Mouse (Mus musculus) Patski (cell line): ENCODE measurements around the gene Slc22a20. TPM values are rescaled to one million over a fixed set of nuclear protein-coding genes. Genes with fewer than 3 reads are reported as not detected.

Source experiments
- ATAC-seq: fragments of 100-300 bp; one replicate; pipeline ENCODE4 v1.8.0; 2021
- CTCF ChIA-PET: fragments of 350-600 bp; sonication (Branson Sonifier 250); formaldehyde crosslinking; loops from one replicate; lab custom pipeline; 2022; ENCODE audit warnings: inconsistent platforms; lab: Charles Lee
- POLR2A ChIA-PET: fragments of 350-600 bp; sonication (Branson Sonifier 250); formaldehyde crosslinking; loops from one replicate; lab custom pipeline; 2022; ENCODE audit warnings: antibody characterized with exemption, inconsistent platforms; lab: Charles Lee
- DNase-seq: peaks from one replicate; pipeline ENCODE4 v3.0.0-alpha.2; 2011; ENCODE audit warnings: low read depth, low spot score
- H3K27me3 ChIP-seq: fragments of 371-371 bp; one replicate; pipeline ENCODE4 v1.5.1; 2021
- CTCF ChIP-seq: fragments of 100-300 bp; IDR thresholded peaks from one replicate; pipeline ENCODE4 v1.5.1; 2021
- in situ Hi-C: fragments of 300-500 bp; cut with MboI; formaldehyde crosslinking; loops from 3 replicates; pipeline ENCODE4 v1.11.1; 2018; ENCODE audit warnings: low pct_unique_long_range_greater_than_20kb, mixed read lengths
- polyA plus RNA-seq: library from polyadenylated mRNA; unstranded; gene quantifications from one replicate; pipeline ENCODE4 v1.2.3, GENCODE M21; 2021

Gene Slc22a20
- polyA plus RNA-seq, 1 experiment from 2014 or later: not detected

DNA sequence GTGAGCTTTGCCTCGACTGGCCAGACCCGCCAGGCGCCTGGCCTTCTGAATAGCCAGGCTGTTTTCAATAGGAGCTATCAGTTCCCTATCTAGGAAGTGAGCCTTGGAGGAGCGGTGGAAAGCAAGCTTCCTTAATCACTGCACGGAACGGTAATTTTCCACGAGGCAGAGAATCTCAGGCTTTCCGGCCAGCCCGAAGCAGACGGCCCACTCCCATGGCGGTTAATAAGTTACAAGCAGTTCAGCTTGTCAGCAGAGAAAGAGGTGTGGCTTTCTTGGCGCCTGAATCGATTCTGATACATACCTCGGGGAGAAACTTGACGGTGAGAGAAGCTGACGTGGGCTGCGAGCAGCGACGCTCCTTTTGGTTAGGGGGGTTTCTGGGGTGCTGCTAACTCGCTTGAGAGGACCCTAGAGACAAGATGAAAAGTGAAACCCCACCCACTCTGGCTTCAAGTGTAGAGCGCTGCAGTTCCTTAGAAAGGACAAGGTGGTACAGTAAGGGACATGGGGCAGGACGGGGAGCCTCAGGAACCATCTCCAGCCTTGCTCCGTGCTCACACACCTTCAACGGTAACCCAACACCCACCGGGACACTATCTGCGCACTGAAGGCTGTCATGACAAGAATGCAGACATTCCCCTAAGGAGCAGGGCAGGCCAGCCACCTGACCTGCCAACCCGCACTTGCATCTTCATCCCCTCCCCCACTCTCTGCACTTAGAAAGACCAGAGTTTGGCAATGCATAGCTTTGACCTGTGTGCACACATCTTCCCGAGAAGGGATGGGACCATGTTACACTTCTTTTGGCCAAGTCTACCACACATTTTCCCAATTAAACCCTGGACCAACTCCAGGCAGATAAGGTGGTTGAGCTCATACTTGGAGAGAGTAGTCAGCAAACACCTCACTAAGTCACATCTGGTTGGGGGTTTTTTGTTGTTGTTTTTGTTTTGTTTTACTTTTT is 30.0 kb downstream of the Slc22a20 start:
- ChIA-PET CTCF (interaction anchor here (0.9 to 8.2 kb wide), 13 partner anchors 11 to 169 kb away, joined by 3 to 100 read pairs (median 5); partner anchors contain the start of genes Capn1 and Cdc42ep2), POLR2A (interaction anchor here (0.6 to 5.0 kb wide), 8 partner anchors 8 to 1300 kb away, joined by 3 to 25 read pairs (median 4); partner anchors contain the start of genes Cdc42ep2 and Pola2)
- H3K27me3 ChIP-seq: no peaks in the 10 kb centered on the region
- no peak for TF ChIP-seq CTCF
- in situ Hi-C loops: loop anchor here (5.0 kb wide), 1 partner anchor 169 kb away; no protein-coding TSS in a partner anchor
- DNase-seq: no peak
- ATAC-seq: peak; percentile 34

DNA sequence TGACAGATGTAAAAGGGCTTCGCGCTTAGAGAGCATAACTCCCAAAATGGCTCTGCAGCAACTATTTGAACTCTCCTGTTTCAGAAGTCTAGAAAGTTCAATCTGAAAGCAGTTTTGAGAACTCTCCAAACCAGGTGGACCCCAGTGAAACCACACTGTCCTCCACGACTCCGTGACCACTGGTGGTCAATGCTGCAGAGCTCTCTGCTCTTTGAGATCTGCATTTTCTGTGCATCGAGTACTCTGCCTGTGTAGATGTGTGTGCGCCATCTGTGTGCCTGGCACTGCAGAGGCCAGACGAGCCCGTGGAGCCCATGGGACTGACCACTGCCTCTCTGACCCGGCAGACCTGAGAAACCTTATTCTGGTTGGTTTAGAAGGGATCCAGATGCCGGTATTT is 31.0 kb downstream of the Slc22a20 start:
- DNase-seq (no peak), ATAC-seq (no peak)
- TF ChIP-seq CTCF: no peak
- in situ Hi-C loops: loop anchor here (5.0 kb wide), 1 partner anchor 168 kb away; no protein-coding TSS in a partner anchor
- H3K27me3 ChIP-seq: no peaks in the 10 kb centered on the region
- ChIA-PET CTCF (interaction anchor here (0.8 to 8.2 kb wide), 4 partner anchors 10 to 31 kb away, joined by 4 to 100 read pairs (median 12); partner anchors contain the start of gene Cdc42ep2), POLR2A (interaction anchor here (0.6 to 5.0 kb wide), 3 partner anchors 24 to 510 kb away, joined by 4 to 25 read pairs (median 5); partner anchors contain the start of gene Cdc42ep2)

DNA sequence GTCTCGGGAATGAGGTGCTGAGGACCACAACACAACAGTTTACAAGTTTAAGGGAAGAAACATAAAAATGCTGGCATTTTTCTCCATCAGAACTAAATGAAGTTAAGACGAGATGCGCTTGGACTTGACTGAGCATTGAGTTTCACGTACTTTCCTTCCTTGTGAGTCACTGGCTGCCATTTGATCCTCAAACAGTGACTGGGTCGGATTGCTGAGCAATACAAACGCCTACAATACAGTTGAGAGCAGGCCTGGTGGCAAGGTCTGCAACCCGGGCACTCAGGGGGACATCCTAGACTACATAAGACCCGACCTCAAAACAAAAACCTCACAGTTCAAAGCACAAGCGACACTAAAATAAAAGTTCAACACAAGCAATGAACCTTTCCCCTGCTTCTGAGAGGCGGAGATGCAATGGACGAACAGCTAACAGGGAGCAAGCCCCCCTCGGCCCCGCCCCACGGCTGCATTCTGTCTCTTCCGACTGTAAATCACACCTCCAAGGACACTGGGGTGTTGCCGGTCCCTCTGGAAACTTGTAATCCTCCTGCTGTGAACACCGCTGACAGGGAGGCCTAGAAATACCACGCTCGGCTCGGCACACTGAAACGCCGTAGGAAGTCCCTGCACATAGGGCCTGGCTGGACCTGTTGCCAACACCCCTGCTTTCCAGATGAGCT is 31.8 kb downstream of the Slc22a20 start:
- DNase-seq (no peak), ATAC-seq (no peak)
- CTCF ChIA-PET: interaction anchor here (0.8 to 8.2 kb wide), 3 partner anchors 9 to 30 kb away, joined by 4 to 100 read pairs (median 11); partner anchors contain the start of gene Cdc42ep2
- in situ Hi-C loops: no loop called here
- POLR2A ChIA-PET: interaction anchor here (0.6 to 5.0 kb wide), 2 partner anchors 30 to 34 kb away, joined by 3 to 25 read pairs; partner anchors contain the start of gene Cdc42ep2
- no peak for TF ChIP-seq CTCF
- H3K27me3 ChIP-seq: no peaks in the 10 kb centered on the region

DNA sequence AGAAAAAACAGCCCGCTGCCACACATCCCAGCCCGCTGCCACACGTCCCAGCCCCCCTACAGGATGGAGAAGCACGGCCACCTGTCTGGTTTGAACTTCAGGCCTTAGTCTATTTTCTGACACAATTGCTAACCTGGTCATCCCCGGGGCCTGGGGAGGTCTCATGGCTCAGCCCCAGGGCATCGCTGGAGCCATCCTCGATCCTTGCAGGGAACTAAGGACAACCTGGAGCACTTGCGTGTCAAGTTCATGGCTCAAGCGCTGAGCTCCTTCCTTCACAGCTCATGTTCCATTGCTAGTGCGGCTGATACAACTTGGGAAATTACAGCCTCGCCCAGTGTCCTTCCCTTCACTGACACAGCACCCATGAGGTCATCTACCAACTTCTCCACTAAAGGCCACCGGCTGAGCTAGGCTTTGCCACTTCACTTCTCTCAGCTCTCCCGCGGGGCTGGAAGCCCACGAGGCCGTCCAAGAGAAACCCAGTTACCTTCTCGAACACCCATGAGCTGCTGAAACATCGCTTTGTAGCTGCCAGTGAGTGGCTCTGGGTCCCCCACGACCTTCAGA is 32.7 kb downstream of the Slc22a20 start:
- in situ Hi-C loops: no loop called here
- TF ChIP-seq CTCF: no peak
- DNase-seq (no peak), ATAC-seq (no peak)
- no peaks in the 10 kb centered on the region for H3K27me3 ChIP-seq
- POLR2A ChIA-PET: interaction anchor here (0.6 to 5.0 kb wide), 2 partner anchors 29 to 33 kb away, joined by 3 to 25 read pairs; partner anchors contain the start of gene Cdc42ep2
- CTCF ChIA-PET: interaction anchor here (1.2 to 8.2 kb wide), 2 partner anchors 29 to 166 kb away, joined by 3 to 100 read pairs; partner anchors contain the start of gene Cdc42ep2

DNA sequence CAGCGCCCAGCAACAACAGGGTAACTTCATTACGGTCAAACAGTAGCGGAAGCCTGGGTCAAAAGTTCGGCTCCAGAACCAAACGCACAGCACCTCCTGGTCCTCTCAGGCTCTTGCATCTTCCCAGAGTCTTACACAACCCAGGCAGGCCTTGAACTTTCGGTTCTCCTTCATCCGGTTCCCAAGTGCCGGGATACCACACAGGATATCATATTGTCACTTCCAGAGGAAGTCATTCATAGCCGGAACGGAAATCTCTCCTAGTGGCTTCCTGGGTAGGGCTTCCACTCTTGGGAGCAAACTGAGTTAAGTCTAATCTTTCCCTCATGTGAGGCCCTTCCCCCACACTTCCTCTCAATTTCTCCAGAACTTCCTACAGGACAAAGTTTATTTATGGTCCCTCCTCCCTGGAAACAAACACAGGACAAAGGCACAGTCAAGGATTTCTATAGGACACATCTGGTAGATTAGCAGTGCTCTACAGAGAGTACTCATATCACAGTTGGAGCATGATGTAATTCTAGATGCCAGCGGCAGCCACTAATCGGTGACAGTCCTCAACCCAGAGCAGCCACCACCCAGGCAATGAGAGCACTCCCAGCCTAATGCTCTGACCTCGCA is 33.8 kb downstream of the Slc22a20 start:
- ATAC-seq (no peak), DNase-seq (no peak)
- ChIA-PET POLR2A (no interaction called here), CTCF (interaction anchor here (1.2 to 8.2 kb wide), 2 partner anchors 28 to 165 kb away, joined by 3 to 100 read pairs; partner anchors contain the start of gene Cdc42ep2)
- TF ChIP-seq CTCF: no peak
- in situ Hi-C loops: no loop called here
- H3K27me3 ChIP-seq: no peaks in the 10 kb centered on the region

DNA sequence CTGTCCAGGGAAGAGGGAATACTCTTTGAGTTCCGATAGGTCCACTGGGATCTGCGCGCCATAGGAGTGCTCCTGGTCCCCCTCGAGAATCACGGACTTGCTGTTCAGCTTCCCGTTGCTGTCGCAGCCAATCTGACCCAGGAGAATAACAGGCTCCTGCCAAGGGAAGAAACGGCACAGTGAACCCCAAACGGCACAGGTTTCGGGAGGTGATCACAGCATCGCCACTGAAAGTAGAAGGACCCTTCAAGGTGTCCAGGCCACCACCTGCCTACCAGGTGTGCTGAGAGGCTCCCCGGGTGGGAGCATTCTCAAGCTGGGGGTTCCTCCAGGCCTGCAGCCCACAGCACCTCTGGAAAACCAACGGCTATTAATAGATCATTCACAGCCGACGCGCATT is 34.3 kb downstream of the Slc22a20 start:
- in situ Hi-C loops: no loop called here
- TF ChIP-seq CTCF: no peak
- ATAC-seq (no peak), DNase-seq (no peak)
- no peaks in the 10 kb centered on the region for H3K27me3 ChIP-seq
- CTCF ChIA-PET: interaction anchor here (0.7 kb wide), 1 partner anchor 27 kb away, joined by 3 read pairs; no protein-coding TSS in a partner anchor
- POLR2A ChIA-PET: no interaction called here

DNA sequence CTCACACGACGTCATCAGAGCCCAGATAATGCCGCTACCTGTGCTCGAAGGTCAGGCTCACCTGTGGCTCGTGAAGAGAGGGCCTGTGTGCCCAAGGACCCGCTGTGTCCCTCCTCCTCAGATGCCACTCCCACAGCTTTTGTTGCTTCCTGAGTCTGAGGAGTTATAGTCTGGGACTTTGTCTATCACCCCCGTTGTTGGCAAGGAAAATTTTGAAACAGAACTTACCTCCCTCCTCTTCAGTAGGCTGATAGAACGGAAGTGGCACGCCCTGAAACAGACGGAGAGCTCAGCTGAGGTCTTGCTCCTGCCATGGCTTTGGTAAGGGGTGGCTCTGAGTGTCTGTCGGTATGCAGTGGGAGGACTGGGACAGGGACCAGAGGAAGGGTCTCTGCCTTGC is 35.7 kb downstream of the Slc22a20 start:
- ChIA-PET POLR2A (interaction anchor here (0.9 kb wide), 1 partner anchor 24 kb away, joined by 3 read pairs; no protein-coding TSS in a partner anchor), CTCF (interaction anchor here (1.5 kb wide), 1 partner anchor 25 kb away, joined by 7 read pairs; the partner anchor contains the start of gene Cdc42ep2)
- no peak for TF ChIP-seq CTCF
- H3K27me3 ChIP-seq: no peaks in the 10 kb centered on the region
- DNase-seq (no peak), ATAC-seq (no peak)
- in situ Hi-C loops: no loop called here

DNA sequence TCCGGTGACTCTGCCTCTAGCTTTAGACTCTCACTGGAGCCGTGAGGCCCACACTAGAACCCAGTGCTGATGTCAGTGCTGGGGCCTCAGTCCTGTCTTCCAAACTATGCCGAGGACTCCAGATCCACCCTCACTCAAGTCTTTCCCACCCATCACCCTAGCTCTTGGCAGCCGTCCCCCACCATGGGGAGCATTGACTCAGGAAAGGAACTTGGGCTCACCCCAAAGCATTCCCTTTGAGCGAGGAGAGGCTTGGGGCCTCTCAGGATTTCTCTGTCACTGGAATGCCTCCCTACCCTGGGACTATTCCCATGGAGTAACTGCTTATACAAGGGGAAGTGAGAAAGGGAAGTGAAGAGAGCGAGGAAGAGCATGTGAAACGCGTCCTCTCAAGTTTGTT is 40.1 kb downstream of the Slc22a20 start:
- in situ Hi-C loops: no loop called here
- ChIA-PET CTCF (interaction anchor here (0.7 to 1.7 kb wide), 2 partner anchors 10 to 22 kb away, joined by 3 to 11 read pairs; no protein-coding TSS in a partner anchor), POLR2A (no interaction called here)
- no peaks in the 10 kb centered on the region for H3K27me3 ChIP-seq
- TF ChIP-seq CTCF: no peak
- DNase-seq (no peak), ATAC-seq (no peak)

DNA sequence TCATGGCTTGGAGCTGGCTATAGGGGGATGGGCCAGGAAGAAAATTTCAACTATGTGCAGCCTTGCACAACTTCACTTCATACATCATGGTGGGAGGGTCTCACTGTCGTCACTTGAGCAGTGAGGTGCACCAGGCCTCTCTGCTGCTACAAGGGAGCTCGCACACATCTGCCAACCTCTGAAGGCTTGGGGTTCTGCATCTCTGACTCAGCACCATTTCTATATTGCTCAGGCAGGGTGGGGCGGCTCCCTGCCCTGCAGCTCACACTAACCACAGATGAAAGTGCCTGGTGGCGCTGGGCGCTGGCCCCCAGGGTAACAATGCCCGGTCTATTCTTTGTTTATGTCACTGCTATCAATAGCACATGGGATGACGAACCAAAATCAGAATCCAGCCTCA is 40.9 kb downstream of the Slc22a20 start:
- in situ Hi-C loops: no loop called here
- ChIA-PET POLR2A (interaction anchor here (1.2 kb wide), 1 partner anchor 22 kb away, joined by 4 read pairs; no protein-coding TSS in a partner anchor), CTCF (interaction anchor here (0.7 to 1.7 kb wide), 3 partner anchors 10 to 21 kb away, joined by 3 to 11 read pairs (median 4); no protein-coding TSS in a partner anchor)
- no peak for TF ChIP-seq CTCF
- DNase-seq (no peak), ATAC-seq (peak; percentile 45)
- H3K27me3 ChIP-seq: no peaks in the 10 kb centered on the region
